Mouse (Mus musculus): ENCODE data around the gene Pcdh15.

DNA sequence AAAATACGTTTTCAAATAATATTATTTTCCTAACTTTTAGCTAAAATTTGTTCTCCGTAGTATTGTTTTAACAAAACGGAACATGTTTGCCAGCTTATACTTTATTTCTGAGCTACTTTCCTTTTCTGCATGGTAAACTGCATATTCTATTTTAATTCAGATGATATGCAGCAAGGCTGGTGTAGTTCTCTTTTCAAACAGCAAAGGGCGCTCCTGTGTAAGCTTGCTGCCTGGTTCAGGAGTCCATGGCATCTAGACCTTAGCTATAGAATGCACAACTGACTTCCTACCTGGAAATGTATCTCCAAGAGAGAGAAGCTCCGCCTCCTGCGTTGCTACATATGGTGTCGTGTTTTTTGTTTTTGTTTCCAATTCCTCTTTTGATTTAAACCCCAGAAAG lies 465.1 kb downstream of the Pcdh15 start:
- TF ChIP-seq CTCF (IDR thresholded peaks at IDR 0.05; ENCODE audit: low read depth): peak; percentile 33
- no peak for TF ChIP-seq EP300 (IDR thresholded peaks at IDR 0.05; ENCODE audit: low read depth)
